21 mouse cellular contexts compared by ENCODE assay signal in genomic region chr6:94707254-94707653, GRCm38 (mm10).
"Had no signal": no experiment of that assay in that cellular context is flagged by ENCODE, and none has a peak within 500 bp of the region (broad histone marks: within the 10 kb centered on the region; RNA-seq: fewer than 3 reads in every experiment).

No protein-coding gene starts in this region.

- DNase-seq: liver, postnatal 0 days; lung, adult 2 months; lung, postnatal 14 days; lung, postnatal 36 days; retina, postnatal 1 day; right cerebral cortex, adult 18-20 months; right cerebral cortex, postnatal 25 days; right cerebral cortex, postnatal 4 days; thymus, adult 2 months; thymus, postnatal 25 days; thymus, postnatal 4 days had no signal

- H3K4me2 ChIP-seq: lung, embryonic 15.5 days; midbrain, embryonic 11.5 days; midbrain, embryonic 13.5 days; midbrain, embryonic 15.5 days; neural tube, embryonic 12.5 days; stomach, embryonic 15.5 days had no signal

- H3K9ac ChIP-seq: liver, postnatal 0 days; lung, embryonic 15.5 days; midbrain, embryonic 13.5 days; midbrain, embryonic 15.5 days; neural tube, embryonic 12.5 days; stomach, embryonic 15.5 days had no signal

- H3K27me3 ChIP-seq: midbrain, embryonic 15.5 days; neural tube, embryonic 12.5 days; stomach, embryonic 15.5 days had no signal

- H3K27ac ChIP-seq: lung, embryonic 15.5 days; macrophage; midbrain, embryonic 13.5 days; midbrain, embryonic 15.5 days; neural tube, embryonic 12.5 days; stomach, embryonic 15.5 days; stomach, postnatal 0 days had no signal

- H3K36me3 ChIP-seq: lung, embryonic 15.5 days; midbrain, embryonic 13.5 days; midbrain, embryonic 15.5 days; neural tube, embryonic 12.5 days; stomach, embryonic 15.5 days had no signal

- H3K4me1 ChIP-seq: lung, embryonic 15.5 days; megakaryocyte, embryonic 14.5 days; midbrain, embryonic 13.5 days; midbrain, embryonic 15.5 days; neural tube, embryonic 12.5 days; stomach, embryonic 15.5 days had no signal

- H3K9me3 ChIP-seq: lung, embryonic 15.5 days; megakaryocyte, embryonic 14.5 days; midbrain, embryonic 13.5 days; midbrain, embryonic 15.5 days; neural tube, embryonic 12.5 days; stomach, embryonic 15.5 days had no signal

- ATAC-seq: liver, postnatal 0 days; lung, postnatal 0 days; midbrain, embryonic 13.5 days; midbrain, embryonic 15.5 days had no signal

- H3K4me3 ChIP-seq: lung, embryonic 15.5 days; megakaryocyte, embryonic 14.5 days; midbrain, embryonic 13.5 days; midbrain, embryonic 15.5 days; neural tube, embryonic 12.5 days; stomach, embryonic 15.5 days had no signal
